Mouse (Mus musculus): ENCODE measurements around the gene Ifnar1.

DNA sequence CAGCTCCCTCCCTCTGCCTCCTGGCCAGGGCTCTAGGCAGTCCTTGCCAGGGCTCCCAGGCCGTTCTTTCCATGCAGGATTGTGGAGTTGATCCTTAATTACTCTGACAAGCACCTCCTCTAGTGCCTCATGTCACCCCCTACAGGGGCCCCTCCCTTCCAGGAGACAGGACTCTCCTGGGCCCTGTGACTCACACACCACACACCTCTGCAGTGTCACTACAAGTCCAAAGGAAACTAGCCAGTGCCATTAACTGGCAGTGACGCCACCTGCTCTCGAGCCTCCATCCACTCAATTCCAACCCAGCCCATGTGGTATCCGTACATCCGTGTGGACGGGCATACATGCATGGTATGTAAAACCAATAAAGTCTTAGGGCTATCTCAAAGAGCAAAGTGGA is 49.9 kb downstream of the Ifnar1 start:
- TF ChIP-seq POLR2A (IDR thresholded peaks at IDR 0.05; ENCODE audit: borderline replicate concordance, extremely low read depth, low read depth, low read length) (no peak), CTCF (IDR thresholded peaks at IDR 0.05; ENCODE audit: insufficient read depth, low read length) (no peak)

Data from lung, adult 2 months (tissue).